Mouse (Mus musculus) thymus, postnatal 25 days (tissue): ENCODE results near the gene Ptgis.
"Not testable (repeated sequence)": the region's sequence is repeated elsewhere in the genome, so short reads cannot be mapped to it uniquely, and the experiment has no call there.

Experiments used
- DNase-seq: peaks from one replicate; pipeline ENCODE4 v3.0.0; 2022

Gene Ptgis

DNA sequence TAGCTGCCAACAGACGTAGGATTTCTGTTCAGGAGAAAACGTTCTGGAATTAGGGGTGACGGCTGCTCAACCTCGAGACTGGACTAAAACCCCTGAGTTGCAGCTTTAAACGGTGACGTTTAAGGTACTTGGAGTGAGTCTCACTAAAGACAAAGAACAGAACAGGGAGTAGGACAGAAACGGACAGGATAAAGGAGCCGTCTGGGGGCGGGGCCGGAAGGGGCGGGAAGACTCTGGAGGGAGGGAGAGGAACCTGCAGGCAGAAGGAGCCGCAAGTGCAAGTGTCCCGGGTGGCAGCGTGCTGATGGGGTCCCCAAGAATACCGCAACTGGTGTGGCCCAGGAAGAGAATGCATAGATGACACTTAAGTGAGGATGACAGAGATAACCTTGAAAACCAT is 9.8 kb downstream of the Ptgis start:
- DNase-seq: peak; percentile 18

DNA sequence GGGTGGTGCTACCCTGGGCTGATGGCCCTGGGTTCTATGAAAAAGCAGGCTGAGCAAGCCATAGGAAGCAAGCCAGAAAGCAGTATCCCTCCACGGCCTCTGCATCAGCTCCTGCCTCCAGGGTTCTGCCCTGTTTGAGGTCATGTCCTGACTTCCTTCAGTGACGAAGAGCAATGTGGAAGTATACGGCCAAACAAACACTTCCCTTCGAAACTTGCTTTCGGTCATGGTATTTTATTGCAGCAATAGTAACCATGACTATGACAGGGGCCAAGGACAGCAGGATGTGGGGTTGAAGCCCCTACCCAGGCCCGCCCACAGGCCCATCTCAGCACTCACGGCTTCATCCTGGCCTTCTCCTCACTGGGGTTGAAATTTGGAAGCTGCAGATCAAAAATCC is 15.5 kb downstream of the Ptgis start:
- DNase-seq: no peak

DNA sequence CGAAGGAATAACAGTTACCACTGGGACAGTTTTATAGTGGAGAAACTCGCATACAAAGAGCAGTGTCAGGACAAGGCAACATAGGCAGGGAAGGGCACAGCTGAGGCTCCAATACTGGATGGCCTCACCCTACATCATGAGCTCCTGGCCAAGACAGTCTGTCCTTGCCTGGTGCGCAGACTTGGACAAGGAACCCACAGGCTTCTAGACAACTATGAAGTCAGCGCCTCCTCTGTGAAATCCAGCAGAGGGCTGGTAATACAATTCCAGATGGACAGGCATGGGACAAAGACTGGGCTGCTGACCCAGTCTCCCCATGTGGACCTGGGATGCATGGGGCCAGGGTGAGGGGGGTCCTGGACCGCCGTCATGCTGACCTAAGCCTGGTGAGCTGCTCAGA is 16.2 kb downstream of the Ptgis start:
- no peak for DNase-seq

DNA sequence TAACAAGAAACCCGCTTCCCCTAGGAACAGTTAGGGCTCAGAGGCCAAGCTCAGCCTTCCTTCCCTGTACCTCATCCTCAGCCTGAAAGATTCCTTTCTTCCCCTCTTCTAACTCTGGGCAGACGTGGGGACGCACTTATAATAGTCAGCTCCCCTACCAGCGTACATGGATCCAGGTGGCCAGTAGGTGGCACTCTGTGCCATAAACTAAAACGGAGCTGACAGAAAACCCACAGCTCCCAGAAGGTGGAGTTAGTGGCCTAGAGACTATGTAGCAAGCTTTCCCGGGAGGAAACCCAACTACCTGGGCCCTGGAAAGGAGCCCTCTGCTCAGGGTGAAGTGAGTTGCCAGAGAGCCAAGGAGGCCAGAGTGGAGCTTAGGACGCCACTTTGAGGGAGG is 18.3 kb downstream of the Ptgis start:
- peak; percentile 56 for DNase-seq

DNA sequence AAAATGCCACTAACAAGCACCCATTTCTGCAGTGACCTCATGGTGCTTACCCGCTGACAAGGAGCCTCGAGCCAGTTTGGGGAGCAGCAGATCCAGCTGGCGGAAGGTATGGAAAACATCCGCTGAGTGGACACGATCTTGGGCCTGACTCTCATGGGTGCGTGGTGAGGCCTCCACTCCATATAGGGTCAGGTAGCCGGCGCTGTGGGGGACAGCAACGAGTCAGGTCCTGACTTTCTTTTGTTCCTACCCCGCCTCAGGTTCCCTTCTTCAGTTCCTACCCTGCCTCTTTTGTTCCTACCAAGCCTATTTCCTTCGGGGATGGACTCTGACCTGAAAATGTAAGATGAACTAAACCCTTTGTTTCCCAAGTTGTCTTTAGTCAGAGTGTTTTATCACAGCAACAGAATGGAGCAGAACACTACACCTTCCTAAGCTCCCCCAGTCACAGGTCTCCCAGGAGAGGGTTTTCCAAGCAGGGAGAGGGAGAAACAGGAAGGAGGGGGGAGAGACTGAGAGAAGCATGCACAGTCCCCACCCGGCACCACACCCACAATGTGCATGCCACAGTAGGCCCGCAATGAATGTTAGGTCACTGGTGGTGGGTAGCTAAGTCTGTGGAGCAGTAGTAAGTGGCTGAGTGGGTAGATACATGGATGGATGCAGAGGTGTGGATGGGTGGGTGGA is 19.1 kb downstream of the Ptgis start:
- DNase-seq: no peak

DNA sequence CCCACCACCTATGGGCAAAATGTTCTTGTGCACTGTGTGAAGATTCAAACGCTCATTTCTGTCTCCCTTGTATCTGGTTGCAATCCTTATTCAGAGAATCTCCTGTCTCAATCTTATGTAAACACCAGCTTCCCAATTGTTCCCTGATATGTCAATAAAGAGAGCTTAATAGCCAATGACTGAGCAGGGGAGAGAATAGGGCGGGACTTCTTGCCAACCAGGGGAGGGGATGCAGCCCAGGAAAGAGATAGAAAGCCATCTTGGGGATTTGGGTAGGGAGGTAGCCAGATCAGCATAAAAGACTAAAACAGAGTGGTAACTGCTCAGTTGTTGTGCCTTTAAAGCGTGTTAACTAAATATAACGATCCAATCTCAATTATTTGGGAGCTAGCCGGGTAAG is 19.7 kb downstream of the Ptgis start:
- no peak for DNase-seq

DNA sequence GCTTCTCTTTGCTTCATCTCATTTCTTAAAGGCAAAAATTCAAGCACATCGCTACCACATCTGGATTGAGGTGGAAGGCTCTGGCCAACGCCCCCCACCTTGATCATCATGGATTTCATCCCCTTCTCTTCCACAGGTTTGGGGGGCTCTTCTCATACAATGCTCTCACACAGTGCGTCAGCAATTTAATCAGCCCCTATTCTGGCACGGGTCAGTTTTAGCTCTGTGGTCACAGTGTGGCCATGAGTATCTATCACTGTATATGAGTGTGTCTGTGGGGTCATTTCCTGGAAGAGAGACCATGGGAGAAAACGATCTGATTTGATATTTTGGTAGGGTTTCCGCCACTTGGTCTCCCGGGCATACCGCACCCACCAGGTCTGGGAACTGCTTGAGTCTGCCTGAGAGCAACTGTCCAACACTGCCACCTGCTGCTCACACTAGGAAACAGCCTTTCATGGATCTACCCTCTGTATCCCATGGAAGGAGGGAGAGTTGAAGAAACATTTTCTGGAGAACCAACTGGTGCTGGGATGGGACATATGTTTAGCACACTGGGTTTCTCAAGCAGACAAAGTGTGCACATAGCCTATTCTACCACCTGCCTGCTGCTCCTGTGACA is 21.1 kb downstream of the Ptgis start:
- peak; percentile 68 for DNase-seq

DNA sequence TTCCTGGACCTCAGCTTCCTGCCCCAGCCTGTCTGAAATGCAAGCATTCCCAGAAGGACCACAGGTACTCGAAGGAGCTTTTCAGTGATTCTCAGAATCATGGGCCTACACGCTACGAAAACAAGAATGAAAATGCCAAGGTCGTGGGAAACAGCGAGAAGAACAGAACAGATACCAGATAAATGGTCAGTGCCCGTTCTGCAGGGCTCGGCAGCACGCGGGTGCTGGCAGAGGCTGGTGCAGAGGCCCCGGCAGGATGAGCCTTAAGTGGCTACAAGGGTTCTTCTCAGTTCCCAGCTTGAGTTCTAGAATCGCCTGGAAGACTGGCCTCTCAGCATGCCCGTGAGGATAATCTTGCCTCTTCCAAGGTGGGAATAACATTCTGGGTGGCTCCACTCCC is 26.7 kb downstream of the Ptgis start:
- DNase-seq: no peak

DNA sequence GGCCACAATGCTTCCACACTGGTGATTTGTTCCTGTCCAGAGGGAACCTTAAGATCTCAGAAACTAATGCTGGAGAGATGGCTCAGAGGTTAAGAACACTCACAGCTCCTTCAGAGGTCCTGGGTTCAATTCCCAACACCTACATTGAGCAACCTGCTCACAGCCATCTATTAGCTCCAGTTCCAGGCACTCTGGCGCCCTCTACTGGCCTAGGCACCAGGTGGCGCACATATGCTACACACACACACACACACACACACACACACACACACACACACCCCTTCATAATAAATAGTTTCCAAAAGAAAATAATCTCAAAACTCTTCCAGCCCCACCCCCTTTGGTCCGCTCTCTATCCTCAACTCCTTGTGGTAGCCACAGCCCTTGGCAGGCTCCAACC is 27.3 kb downstream of the Ptgis start:
- no peak for DNase-seq

DNA sequence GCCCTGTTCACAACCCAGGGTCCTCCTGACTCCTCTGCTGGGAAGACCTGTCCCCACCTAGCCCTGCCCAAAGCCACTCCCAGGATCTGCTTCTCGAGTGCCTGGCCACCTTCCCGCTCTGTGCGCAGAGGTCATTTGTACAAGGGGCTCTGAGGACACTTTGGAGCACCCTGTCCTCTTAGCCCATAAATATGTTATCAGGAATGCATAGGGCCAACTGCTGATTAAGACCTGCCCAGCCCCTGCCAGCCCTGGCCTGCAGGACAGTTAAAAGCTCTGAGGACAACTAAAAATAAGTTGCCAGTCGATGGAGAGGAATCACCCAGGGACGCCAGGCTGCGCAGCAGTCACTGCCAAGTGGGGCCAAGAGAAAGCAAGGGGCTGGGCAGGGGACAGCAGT is 27.9 kb downstream of the Ptgis start:
- no peak for DNase-seq

DNA sequence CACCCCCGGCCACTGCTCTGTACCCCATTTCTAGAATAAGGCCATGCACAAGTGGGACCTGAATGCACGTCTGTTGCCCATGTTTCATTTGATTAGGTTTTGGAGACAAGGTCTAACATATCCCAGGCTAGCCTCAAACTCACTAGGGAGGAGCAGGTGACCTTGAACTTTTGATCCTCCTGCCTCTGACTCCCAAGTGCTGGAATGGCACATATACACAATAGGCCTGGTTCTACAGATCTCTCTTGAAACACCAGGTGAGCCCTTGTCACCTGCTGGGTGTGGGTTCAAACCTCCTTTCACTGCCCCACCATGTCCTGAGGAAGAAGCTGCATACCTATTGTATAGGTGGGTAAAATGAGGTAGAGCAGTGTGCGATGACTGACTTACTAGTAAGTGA is 28.3 kb downstream of the Ptgis start:
- DNase-seq: no peak

DNA sequence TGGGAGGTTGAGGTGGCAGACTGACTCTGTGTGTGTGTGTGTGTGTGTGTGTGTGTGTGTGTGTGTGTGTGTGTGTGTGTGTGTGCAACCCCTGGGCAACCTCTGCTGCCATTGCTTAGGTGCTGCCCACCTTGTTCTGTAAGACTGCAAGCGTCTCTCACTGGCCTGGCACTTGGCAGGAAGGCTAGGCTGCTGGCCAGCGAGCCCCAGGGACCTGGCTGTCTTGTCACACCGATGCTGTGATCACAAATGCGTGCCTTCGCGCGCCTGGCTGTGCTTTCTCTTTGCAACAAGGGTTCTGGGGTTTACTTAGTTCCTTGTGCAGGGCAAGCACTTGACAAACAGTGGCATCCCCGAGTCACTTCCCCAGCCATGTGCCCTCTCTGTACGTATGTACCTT is 30.5 kb downstream of the Ptgis start:
- DNase-seq: no peak

DNA sequence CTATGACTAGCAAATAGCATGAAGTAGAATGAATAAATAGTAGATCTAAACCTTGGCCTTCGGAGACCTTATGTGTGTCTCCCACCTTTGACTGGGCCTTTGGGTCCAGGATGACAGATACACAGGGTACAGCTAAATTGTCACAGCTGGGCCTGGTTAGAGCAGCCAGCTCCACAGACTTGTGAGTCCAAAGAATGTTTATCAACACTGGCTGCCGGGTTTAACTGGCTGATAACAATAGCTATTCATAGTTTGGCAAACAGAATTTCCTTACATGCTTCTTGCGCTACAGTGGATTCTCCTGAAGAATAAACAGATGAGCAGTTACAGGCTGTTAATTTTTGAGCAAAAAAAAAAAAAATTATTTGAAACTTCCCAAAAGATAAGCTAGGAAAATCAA is 31.4 kb downstream of the Ptgis start:
- DNase-seq: no peak

DNA sequence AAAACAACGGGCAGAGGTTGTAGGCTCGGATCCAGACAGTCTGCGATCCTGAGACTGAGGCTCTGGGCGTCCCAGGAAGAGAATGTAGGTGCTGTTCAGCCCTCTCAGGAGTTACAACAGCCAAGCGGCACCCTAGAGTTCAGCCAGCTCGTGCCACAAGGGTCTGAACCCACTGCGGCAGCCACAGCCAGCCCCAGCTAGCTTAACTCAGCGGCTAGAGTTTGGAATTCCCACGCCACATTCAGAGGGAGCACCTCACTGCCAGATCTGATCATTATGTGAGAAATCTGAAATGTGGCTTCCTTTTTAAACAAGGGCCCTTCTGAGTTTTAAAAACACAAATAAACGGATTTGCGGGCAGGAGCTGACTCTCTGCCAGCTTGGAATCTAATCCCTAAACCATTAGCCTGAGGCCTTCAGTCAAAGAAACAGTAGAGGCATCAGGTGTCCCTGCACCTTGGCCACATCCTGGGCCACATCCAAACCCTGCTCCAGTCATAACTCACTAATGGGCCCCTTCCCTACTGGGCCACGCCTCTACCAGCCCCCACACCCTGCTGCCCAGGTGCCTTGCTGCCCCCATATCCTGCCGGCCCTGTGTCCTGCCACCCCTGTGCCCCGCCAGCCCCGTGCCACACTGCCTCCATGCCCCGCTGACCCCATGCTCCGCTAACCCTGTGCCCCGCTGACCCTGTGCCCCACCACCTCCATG is 34.3 kb downstream of the Ptgis start:
- no peak for DNase-seq

DNA sequence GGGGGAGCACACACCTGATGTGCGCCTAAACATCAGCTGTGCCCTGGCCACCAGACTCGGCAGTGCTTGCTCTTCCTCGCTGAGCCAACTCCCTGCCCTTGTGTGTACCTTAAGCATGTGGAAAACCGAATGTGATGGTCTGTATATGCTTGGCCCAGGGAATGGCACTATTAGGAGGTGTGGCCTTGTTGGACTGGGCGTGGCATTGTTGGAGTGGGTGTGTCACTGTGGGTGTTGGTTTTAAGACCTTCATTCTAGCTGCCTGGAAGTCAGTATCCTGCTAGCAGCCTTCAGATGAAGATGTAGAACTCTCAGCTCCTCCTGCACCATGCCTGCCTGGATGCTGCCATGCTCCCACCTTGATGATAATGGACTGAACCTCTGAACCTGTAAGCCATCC is 35.7 kb downstream of the Ptgis start:
- not testable (repeated sequence) for DNase-seq

DNA sequence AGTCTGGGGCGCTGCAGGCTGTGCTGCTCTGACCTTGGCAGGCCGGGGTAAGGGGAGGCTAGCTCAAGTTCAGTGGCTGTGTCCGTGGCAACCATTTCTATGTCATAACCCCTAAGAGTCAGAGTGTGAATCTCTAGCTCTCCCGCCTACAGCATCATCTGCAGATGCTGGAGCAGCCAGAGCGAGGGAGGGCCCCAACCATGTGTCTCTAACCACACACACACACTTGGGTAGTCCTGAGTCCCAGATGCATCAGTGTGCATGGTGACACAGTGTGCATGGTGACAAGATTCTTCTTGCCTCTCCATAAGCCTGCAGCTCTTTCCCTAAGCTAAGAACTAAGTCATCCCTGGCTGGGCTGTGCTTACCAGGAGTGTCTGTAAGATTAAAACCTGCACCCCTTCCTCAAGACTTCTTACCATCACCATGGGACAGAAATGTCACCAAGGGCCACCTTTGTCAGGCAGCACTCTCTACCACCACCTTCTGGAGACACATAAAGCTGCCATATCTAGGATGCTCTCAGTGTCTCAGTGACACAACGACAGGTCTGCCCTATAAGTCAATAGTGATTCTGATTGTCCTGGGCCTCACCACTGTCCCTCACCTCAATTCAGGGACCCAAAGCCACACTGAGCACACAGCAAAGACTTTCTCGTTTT is 36.8 kb downstream of the Ptgis start:
- DNase-seq: no peak

DNA sequence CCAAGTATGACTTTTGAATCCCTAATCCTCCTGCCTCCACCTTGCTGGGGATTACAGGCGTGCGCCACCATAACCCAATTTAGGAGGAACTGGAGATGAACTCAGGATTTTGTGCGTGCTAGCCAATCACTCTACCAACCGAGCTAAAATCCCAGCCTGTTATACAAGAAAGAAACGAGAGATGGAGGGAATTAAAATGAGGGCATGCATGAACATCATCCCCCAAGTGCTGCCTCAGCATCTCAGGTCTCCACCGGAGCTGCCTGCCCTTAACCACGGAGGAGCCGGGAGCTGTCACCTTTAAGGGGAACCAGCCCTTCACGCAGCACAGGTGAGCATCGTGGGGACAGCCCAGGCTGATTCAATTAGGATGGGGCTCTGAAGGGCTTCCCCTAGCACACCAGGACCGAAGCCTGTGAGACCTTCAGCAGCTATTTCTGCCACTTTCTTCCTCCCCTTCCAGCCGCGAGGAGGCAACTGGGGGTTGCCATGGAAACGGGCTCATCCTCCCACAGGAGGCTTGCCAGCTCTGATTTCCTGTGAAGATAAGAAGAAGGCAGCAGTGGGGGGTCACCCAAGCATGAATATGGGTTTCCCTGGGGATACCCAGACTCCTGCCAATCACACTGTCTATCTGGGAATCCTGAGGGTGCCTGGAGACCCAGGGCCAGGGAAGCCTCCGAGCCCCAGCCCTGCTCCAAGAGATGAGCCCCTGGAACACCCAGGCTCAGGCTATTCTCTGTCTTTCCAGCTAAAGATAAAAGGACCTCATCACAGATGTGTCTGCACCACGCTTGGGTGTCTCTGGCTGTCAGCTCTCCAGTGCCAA is 38.7 kb downstream of the Ptgis start:
- peak; percentile 18 for DNase-seq

DNA sequence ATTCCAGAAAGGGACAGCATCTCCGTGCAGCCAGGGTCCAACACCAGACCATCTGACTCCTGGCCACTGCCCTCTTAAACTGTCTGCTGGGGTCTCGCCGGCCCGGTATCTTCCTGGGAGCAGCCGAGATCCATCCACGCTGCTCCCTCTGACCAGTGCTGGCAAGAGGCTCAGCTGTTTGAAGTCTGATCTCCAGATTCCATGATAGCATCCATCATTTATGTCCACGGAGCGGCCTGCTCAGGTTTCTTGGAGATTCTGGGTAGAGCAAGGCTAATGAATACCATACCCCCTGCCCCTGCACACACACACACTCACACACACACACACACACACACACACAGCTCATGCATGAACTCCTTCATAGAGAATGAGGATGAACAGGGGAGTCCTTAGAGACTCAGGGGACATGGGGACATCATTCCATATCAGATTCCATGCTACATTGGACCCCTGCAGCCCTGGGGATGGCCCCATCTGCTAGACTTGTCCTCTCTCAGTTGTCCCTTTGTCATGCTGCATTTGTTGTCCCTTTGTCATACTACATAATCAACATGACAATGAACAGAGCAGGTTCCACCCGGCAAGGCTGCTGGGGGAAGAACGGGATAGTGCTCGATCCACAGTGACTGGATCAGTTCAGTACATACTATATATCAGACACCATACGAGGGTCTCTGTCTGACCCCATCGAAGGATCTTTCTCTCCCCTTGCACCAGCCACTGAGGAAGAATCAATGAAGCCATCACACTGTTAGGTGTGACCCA is 41.6 kb downstream of the Ptgis start:
- DNase-seq: no peak

DNA sequence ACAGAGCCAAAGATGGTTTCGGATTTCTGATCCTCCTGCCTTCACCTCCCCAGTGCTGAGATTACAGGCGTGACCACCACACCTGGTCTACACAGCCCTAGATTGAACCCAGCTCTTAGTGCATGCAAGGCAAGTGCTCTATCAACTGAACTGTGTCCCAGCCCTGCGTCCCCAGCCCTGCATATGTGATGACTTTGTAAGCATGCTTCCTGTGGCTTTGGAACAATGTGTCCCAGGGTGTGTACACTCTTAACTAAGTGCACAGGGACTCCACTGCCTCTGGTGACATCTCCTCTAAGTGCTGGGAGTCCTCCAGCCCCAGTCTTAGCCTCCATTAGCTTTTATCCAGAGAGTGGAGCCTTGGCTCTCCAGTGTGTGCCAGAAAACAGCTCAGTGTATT is 47.0 kb downstream of the Ptgis start:
- DNase-seq: no peak

DNA sequence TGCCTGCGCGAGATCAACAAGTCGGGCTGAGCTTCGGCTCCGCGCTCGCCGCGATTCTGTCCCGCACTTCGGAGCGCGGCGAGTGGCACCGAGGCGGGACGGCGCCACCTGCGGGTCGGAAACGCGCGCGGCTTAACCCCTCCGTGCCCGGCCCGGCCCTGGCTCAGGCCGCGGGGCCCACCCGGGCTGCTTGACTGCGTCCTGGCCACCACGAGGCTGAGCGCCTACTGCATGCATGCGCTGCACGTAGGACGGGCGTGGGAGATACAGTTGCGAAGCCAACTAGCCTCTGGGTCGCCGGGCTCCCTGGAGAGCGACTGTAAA is 50.4 kb downstream of the Ptgis start, which contains the start of gene Kcnb1:
Gene Kcnb1, minus strand, starts transcription at position 80 of the 324 bp plus-strand sequence.
- DNase-seq: peak; percentile 41

DNA sequence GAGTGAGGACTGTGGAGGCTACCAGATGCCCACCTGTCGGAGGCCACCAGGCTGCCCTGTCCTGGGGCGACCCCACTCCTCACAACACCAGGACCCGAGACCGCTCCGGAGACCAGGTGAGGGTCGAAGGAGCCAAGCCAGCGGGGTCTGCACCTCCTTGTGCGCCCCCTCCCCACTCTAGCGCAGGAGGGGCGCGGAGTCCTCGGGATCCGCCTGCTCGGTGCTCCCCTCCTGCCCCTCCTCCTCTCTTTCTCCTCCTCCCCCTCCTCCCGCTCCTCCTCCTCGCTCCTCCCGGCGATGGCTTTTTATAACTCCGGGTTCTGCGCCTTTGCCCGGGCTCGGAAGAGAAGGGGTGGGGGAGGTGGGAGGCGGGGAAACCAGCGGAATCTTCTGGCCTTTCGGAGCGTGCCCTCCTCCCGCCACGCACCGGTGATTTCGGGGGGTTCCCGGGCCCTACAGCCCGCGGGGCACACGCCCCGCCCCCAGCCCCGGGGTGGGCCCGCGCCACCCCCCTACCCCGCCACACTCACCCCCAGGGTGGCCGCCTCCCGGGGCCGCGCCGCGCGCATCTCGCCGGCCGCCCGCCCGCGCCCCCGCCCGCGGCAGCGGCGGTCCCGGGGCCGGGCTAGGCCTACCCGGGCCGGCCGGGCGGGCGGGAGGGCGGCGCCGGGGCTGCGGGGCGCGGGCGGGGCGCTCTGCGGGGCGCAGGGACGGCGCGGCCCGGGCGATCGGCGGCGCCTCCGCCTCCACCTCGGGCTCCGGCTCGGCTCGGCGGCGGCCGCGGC is 50.9 kb downstream of the Ptgis start:
- DNase-seq: no peak
